Mouse (Mus musculus) G1E (cell line): ENCODE results near the gene Gbp7. TPM values are rescaled to one million over a fixed set of nuclear protein-coding genes. Genes with fewer than 3 reads are reported as not detected.
"Not testable (repeated sequence)": the region's sequence is repeated elsewhere in the genome, so short reads cannot be mapped to it uniquely, and the experiment has no call there.

ENCODE experiments used
- ATAC-seq: 2 replicates; pipeline ENCODE4 v1.8.0; 2016; ENCODE audit warnings: mild to moderate bottlenecking; ENCODE audit not compliant: insufficient number of reproducible peaks, poor library complexity, low FRiP score, severe bottlenecking; ENCODE audit errors: extremely low read depth
- DNase-seq: peaks from one replicate; pipeline ENCODE4 v3.0.0; 2012; ENCODE audit warnings: low spot score
- H3K27me3 ChIP-seq: 2 replicates; pipeline ENCODE4 v1.6.1; 2012; ENCODE audit warnings: mild to moderate bottlenecking, low read length, inconsistent platforms; ENCODE audit not compliant: insufficient read depth
- H3K36me3 ChIP-seq: replicated peaks from 2 replicates; pipeline ENCODE3; 2012; ENCODE audit warnings: mild to moderate bottlenecking, inconsistent platforms
- H3K4me1 ChIP-seq: 2 replicates; pipeline ENCODE4 v1.6.1; 2012; ENCODE audit warnings: low read depth, low read length, inconsistent platforms, mixed read lengths; ENCODE audit not compliant: insufficient read depth
- H3K4me3 ChIP-seq: 2 replicates; pipeline ENCODE4 v1.5.1; 2012; ENCODE audit warnings: low read depth, mild to moderate bottlenecking, inconsistent platforms, low read length, moderate library complexity, mixed read lengths
- H3K9me3 ChIP-seq: replicated peaks from 2 replicates; pipeline ENCODE4 v1.6.1; 2012; ENCODE audit warnings: inconsistent platforms
- CTCF ChIP-seq: IDR thresholded peaks from 2 replicates; pipeline ENCODE4 v1.5.1; 2012; ENCODE audit warnings: low read depth, low read length, inconsistent platforms, mixed read lengths
- GATA1 ChIP-seq: IDR thresholded peaks from 2 replicates; pipeline ENCODE4 v1.6.1; 2012; ENCODE audit warnings: borderline replicate concordance, low read length, inconsistent platforms, mixed read lengths
- GATA2 ChIP-seq: IDR thresholded peaks from 2 replicates; pipeline ENCODE4 v1.6.1; 2012; ENCODE audit warnings: low read depth, low read length, inconsistent platforms, borderline replicate concordance
- POLR2AphosphoS5 ChIP-seq: IDR thresholded peaks from 2 replicates; pipeline ENCODE4 v1.6.1; 2012; ENCODE audit warnings: low read depth, low read length, inconsistent platforms; ENCODE audit not compliant: insufficient replicate concordance
- TAL1 ChIP-seq: conservative IDR thresholded peaks from 2 replicates; pipeline ENCODE4 v1.6.1; 2012; ENCODE audit warnings: low read depth, low read length, inconsistent platforms, mixed read lengths
- polyA plus RNA-seq: library from polyadenylated mRNA; stranded (reverse); fragments of >175 nt; gene quantifications from 2 replicates; pipeline ENCODE4 v1.2.3, GENCODE M21; 2012
- total RNA-seq, 2 experiments: library from RNA; stranded (forward) in 1 of 2; stranded (reverse) in 1 of 2; fragments of 200-1000 nt in 1 of 2; fragments of >200 nt in 1 of 2; fragmentation: Nextera tagmentation in 1 of 2; gene quantifications; 2 replicates each; pipeline ENCODE4 v1.2.3; 2014 to 2017

Gbp7 gene
- total and polyA plus RNA-seq, 3 experiments: 0.30 to 12.3 (median 8.4) TPM

- Histone ChIP-seq H3K4me3 (no peak overlapping the region), H3K4me1 (no peaks in the 10 kb centered on the region), H3K36me3 (peaks cover 6% of the 10 kb centered on the region), H3K9me3 (no peaks in the 10 kb centered on the region), H3K27me3 (no peaks in the 10 kb centered on the region)
- TF ChIP-seq POLR2AphosphoS5 (no peak), TAL1 (no peak), CTCF (no peak), GATA1 (no peak), GATA2 (no peak)
- no peak for ATAC-seq
- DNase-seq: no peak
Observed at GRCm38 (mm10) chr3:142541391-142541790, 11.2 kb downstream of the Gbp7 start.

DNA sequence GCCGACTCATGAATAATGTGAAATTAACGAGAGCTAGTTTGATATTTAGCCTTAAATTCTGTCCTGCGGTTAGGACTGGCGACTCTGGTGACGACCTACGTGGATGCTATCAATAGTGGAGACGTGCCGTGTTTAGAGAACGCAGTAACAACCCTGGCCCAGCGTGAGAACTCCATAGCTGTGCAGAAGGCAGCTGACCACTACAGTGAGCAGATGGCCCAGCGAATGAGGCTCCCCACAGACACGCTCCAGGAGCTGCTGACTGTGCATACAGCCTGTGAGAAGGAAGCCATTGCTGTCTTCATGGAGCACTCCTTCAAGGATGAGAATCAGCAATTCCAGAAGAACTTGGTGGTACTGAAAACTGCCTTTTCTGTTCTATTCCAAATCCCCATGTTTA, 12.6 kb downstream of the Gbp7 start:
- not testable (repeated sequence) for H3K9me3 ChIP-seq, DNase-seq, ATAC-seq, H3K4me1 ChIP-seq, H3K4me3 ChIP-seq, H3K27me3 ChIP-seq, H3K36me3 ChIP-seq

DNA sequence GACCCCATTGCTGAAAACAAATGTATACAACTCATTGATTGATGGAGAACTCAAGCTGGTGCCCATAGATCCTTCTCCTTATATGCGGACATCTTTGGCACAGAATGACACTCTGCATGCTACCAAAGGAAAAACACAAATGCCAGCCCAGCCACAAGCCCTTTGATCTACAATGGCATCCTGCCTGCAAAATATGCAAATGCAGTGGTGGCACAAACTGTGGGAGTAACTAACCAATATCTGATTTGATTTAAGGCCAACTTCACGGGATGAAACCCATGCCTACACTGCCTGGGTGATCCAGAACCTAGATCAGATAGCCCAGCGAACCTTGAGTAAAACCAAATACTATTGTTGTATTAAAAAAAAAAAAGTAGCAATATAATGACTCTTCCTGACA, 16.5 kb downstream of the Gbp7 start:
- Histone ChIP-seq H3K9me3 (no peaks in the 10 kb centered on the region), H3K4me1 (no peaks in the 10 kb centered on the region), H3K36me3 (peaks cover 6% of the 10 kb centered on the region), H3K4me3 (no peak overlapping the region), H3K27me3 (no peaks in the 10 kb centered on the region)
- TF ChIP-seq GATA2: no peak
- no peak for TF ChIP-seq POLR2AphosphoS5
- TF ChIP-seq TAL1: no peak
- no peak for TF ChIP-seq CTCF
- no peak for TF ChIP-seq GATA1
- ATAC-seq (no peak), DNase-seq (no peak)

- Histone ChIP-seq H3K36me3 (peaks cover 3% of the 10 kb centered on the region), H3K4me3 (no peak overlapping the region), H3K9me3 (no peaks in the 10 kb centered on the region), H3K4me1 (no peaks in the 10 kb centered on the region), H3K27me3 (no peaks in the 10 kb centered on the region; the same call in 1 of the 2 replicates)
- TF ChIP-seq TAL1 (no peak), GATA1 (no peak), CTCF (no peak), GATA2 (no peak), POLR2AphosphoS5 (no peak)
- no peak for ATAC-seq
- DNase-seq: no peak
Observed at GRCm38 (mm10) chr3:142550052-142550676, 20.0 kb downstream of the Gbp7 start.

- H3K9me3 ChIP-seq: no peaks in the 10 kb centered on the region
- TF ChIP-seq TAL1 (no peak), GATA2 (no peak), GATA1 (no peak), POLR2AphosphoS5 (no peak), CTCF (no peak)
- ATAC-seq: no peak
- peaks cover 4% of the 10 kb centered on the region; the same call in 1 of the 2 replicates for H3K27me3 ChIP-seq
- no peak for DNase-seq
- H3K4me3 ChIP-seq: no peak overlapping the region
- H3K4me1 ChIP-seq: peaks cover under 1% of the 10 kb centered on the region; the same call in 1 of the 2 replicates
- H3K36me3 ChIP-seq: no peaks in the 10 kb centered on the region
Observed at GRCm38 (mm10) chr3:142554601-142555000, 24.5 kb downstream of the Gbp7 start.

DNA sequence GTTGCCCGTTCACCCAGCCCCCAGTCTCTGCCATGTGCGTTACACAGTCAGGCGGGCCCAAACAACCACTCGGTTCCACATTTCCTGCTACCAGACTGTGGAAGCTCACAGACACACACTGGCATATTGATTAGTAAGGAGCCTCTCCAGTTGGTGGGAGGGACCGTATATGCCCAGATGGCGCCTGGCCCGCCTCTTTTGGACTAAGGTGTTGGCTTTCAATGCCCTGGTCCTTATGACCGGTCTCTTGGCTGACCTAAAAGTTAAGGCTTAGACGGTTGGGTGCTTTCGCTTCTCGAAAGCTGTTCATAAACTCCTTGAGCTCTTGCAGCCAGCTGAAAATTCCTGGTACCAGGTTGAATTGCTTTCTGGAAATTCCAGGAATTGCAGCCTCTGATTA, 25.5 kb downstream of the Gbp7 start:
- Histone ChIP-seq H3K36me3 (no peaks in the 10 kb centered on the region), H3K4me3 (no peak overlapping the region), H3K9me3 (no peaks in the 10 kb centered on the region), H3K4me1 (peaks cover 9% of the 10 kb centered on the region), H3K27me3 (peaks cover 4% of the 10 kb centered on the region; the same call in 1 of the 2 replicates)
- no peak for DNase-seq
- TF ChIP-seq GATA1 (no peak), CTCF (no peak), POLR2AphosphoS5 (no peak), GATA2 (no peak), TAL1 (no peak)
- no peak for ATAC-seq
